Mouse (Mus musculus) lung, postnatal 0 days (tissue): ENCODE measurements around the gene Slc52a3.

Experiments used
- CTCF ChIP-seq: IDR thresholded peaks from 2 replicates; pipeline ENCODE4 v1.5.1; 2016; ENCODE audit warnings: antibody characterized with exemption, mild to moderate bottlenecking
- EP300 ChIP-seq: IDR thresholded peaks from 2 replicates; pipeline ENCODE4 v1.6.1; 2016; ENCODE audit warnings: antibody characterized with exemption, mild to moderate bottlenecking, control low read depth

DNA sequence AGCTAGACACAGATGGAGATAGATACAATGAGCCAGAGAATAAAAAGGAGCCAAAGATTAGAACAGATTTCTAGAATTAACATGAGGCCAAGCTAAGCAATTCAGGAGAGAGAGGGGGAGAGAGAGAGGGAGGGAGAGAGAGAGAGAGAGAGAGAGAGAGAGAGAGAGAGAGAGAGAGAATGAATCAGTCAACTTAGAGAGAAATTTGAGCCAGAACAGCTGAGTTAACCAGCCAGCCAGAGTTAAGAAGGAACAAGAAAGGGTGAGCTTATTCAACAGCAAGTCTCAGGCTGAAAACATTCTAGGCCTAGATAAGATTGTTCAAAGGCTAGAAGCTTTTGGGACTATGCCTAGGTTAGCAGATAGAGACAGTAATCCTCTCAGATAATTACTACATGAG lies 13.8 kb upstream of the Slc52a3 start:
- TF ChIP-seq CTCF: no peak
- TF ChIP-seq EP300: no peak
